Mouse (Mus musculus): ENCODE measurements around the gene Nhsl1.

Nhsl1 gene

DNA sequence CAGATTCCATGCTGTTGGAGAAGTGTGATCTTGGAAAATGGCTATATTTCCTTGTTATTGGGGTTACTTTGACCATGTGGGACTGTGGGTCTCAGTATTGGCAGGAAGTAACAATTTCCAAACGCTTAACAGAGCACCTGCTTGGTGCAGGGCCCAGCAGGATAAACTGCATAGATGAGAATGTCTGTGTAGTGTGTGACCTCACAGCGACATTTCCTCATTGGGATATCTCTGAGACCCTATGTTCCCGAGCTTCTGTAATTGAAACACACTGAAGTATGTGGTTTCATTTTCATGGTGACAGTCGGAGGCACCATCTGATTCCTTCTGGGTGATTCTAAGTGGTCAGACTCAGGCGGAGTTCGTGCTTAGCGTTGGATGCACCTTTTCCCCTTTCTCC is 75.5 kb downstream of the Nhsl1 start:
- DNase-seq (ENCODE audit: extremely low read depth, low read depth, low spot score), result no peak

DNA sequence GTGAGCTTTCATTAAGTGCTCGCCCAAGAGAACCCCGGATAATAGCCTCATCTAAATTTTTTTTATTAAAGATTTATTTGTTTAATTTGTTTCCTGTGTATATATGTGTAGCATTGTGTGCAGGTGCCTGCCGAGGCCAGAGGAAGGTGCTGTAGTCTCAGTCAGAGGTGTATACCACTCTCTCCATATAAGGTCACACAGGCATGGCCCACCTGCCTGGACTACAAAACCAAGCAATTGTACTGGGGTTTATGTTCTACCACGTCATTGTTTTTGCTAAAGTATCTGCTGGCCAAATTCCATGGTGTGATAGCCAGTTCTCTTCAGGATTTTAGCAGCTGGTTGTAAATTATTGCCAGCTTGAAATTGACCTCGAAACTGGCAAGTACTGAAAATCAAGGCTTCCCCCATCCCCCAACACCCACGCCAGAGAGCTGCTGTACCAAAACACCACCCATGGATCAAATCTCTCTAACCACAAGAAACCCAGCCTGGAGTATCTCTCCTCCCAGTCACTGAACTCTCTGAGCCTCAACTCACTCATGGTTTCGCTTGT is 81.4 kb downstream of the Nhsl1 start:
- no peak for DNase-seq (ENCODE audit: extremely low read depth, low read depth, low spot score)

DNA sequence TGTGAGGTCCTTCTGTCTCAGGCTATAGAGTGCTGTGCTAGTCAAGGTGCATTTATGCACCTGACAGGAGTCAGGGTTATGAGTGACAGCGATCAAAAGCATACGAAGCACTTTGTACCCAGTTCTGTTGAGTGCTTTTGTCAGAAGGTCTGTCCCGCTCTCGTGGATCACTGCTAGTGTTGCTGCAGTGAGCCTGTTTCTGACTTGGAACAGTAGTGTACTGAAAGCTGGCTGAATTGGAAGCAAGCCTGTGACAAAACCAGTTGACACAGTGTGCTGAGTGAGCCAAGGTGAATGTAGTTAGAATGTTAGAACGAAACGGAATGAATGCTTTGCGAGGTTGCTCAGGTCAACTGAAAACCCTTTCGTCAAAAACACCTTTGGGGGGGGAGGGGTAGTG is 82.2 kb downstream of the Nhsl1 start:
- DNase-seq (ENCODE audit: extremely low read depth, low read depth, low spot score), result no peak

DNA sequence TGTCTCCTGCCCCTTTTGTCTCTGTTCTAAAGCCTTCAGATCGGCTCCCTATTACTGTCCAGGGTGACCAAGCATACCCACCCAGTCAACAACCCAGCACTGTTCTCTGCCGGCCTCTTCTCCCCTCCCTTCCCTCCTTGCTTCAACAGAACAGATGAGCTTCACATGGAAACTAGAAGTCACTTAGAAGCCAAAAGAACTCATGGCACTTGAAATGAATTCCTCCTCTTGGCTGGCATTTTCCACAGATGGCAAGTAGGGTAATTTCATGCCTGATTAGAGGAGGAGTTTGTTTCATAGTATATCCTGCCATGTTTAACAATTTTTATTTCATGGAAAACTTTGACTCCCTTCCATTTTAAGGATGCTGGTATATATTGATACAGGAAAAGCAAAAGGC is 85.2 kb downstream of the Nhsl1 start:
- no peak for DNase-seq (ENCODE audit: extremely low read depth, low read depth, low spot score)

DNA sequence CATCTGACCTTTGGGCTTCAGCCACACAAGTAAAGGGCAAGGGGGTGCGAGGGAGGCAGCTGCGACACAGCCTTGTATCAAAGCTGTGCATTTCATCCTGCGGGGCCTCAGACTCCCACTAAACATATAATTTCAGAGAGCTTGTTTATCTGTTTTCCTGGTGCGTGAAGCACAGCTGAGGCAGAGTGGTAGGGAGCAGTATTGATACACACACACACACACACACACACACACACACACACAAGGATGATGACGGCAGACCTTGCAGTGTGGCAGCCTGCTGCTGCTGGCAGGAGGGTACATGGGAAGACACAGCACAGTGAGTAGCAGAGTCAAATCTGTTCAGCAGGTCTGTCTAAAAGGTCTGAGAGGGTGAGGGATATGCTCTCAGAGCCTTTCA is 85.9 kb downstream of the Nhsl1 start:
- DNase-seq (ENCODE audit: extremely low read depth, low read depth, low spot score), result no peak

DNA sequence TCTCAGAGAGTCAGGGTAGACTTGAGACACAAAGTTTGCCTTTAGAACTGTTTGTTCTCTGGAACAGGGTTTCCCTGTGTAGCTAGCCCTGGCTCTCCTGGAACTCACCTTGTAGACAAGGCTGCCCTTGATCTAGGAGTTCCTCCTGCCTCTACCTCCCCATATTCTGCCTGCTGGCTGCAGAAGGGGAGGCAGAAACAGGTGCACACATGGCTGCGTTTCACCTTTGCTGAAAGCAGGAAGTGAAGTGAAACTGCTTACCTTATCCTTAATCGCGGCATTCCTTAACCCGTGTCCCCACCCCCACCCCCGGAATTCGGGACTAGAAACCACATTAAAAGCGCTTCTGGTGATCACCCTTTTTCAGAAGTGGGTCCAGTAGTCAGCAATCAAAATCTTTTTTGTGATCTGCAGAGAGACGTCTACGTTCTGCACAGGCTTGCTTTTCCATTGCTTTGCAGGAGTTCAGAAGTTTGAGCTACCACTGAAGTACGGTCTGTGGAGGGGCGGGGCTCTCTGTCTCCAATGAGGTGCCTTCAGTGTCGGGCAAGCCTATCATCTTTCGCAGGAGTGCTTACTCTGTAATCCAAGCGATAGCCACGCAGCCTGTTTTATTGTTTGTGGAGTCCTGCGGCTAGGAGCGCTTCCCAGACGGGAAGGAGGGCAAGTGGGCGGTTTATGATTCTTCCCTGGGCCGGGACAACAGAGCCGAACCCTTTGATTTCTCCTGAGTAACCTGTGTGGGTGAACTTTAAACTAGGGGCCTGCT is 88.5 kb downstream of the Nhsl1 start:
- peak; percentile 64 for DNase-seq (ENCODE audit: extremely low read depth, low read depth, low spot score)

DNA sequence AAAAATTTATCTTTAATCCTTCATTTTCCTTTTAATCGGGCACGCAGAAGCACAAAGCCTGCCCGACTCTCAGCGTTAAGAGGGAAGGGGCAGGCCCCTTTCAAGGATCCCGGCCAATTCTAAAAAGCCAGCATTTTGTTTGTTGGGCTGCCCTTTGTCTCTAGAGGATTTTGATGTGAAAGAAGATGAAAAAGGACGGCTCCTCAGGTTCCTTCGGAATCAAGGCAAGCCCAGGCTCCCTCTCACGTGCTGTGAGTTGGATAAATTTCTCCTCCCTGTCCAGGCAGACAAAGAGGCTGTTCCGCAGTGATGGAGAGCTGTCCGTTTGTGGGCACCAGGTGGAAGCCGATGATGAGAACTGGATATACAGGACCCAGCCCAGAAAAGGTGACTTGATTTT is 89.3 kb downstream of the Nhsl1 start:
- DNase-seq (ENCODE audit: extremely low read depth, low read depth, low spot score), result no peak

DNA sequence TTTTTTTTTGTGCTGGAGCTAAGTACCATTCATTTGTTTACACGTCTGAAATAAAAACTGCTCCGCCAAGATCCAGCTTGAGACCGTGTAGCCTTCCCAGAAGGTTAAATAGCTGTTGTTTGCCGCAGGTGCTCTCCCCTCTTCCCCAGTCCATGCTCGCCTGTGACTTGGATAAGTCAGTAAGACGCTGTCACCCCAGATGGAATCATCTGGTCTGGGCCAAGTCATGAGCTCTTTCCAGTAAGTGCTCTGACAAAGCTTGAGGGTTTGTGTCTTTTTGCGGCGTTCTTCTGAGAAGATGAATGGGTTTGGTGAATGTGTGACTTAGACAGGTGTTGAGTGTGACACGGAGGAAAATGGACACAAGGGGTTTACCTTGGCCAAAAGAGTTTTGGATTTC is 89.8 kb downstream of the Nhsl1 start:
- DNase-seq (ENCODE audit: extremely low read depth, low read depth, low spot score), result no peak

DNA sequence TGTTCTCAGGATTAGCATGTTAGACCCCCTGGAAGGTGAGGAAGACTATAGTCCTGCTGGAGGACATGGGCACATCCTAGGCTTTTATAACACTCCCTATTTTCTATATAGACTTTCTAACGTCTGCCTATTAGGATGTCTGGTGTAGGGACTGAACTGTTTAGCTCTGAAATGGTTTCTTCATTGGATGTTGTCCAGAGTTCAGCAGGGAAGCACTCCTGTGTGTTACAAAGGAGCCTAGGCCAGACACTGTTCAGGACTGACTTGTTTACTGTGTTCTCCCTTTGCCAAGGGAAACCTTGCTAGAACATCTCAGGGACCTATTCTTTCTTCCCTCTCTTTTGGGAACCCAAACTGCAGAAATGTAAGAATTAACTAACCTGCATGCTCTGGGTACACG is 90.3 kb downstream of the Nhsl1 start:
- DNase-seq (ENCODE audit: extremely low read depth, low read depth, low spot score), result no peak

DNA sequence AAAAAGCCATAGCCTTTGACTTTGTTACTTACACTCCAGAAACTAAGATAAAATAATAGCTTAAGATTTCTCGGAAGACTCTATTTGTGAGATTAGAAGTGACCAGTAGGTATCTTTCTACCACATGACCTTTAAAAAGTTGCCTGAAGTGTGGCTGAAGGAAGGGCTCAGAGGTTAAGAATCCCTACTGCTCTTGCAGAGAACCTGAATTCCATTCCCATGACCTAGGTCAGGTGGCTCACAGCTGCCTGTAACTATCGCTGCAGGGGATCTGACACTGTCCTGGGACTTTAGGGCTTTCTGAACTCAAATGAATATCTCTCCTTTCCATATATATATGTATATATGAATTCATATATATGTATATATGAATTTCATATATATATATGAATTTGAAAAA is 92.5 kb downstream of the Nhsl1 start:
- no peak for DNase-seq (ENCODE audit: extremely low read depth, low read depth, low spot score)

DNA sequence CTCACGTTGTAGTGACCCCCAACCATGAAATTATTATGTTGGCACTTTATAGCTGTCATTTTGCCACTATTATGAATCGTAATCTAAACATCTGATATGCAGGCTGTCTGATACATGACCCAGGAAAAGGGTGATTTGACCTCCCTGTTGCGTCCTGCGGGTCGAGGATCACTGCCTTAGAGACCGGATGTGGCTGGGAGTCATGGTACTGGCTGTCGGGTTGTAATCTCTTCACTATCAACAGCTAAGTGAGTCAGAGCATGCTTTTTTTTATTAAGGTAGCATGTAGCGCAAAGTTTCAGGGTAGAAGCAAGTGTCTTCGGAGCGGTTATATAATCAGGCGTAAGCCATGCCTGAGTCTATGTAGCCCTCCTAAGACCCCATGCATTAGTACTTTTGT is 97.2 kb downstream of the Nhsl1 start:
- DNase-seq (ENCODE audit: extremely low read depth, low read depth, low spot score), result no peak

DNA sequence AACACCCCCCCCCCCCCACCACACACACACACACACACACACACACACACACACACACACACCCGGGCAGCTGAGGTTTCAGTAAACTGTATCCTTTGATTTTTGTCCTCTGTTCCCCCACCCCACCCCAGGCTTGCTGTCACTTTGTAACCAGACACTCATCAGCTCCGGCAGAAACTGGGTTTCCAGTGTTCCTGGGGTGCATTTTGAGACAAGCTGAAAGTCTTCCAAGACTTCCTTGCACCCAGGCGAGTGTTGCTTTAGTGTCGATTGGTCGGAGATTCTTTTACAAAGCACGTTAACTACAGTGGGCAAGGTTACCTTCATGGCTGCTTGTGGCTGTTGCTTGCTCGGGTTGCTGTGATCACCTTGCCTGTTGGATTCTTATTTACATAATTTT is 99.4 kb downstream of the Nhsl1 start:
- no peak for DNase-seq (ENCODE audit: extremely low read depth, low read depth, low spot score)

DNA sequence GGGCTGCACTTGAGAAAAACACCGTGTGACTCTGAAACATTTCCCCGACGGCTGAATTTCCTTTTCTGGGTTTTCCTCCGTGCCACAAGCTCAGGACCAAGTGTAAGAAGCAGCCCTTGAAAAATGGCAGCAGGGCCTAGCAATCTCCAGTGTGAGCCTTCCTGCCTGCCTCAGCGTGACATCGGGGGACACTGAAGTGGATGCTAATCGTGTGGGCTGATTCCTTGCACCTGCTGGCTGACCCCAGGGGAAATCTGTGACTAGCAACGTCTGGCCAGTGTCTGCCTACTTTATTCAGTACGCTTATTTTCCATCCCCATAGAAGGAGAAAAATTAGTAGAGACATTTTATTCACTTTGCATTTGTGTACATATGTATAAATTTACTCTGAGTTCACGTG is 100.7 kb downstream of the Nhsl1 start:
- DNase-seq (ENCODE audit: extremely low read depth, low read depth, low spot score), result no peak

DNA sequence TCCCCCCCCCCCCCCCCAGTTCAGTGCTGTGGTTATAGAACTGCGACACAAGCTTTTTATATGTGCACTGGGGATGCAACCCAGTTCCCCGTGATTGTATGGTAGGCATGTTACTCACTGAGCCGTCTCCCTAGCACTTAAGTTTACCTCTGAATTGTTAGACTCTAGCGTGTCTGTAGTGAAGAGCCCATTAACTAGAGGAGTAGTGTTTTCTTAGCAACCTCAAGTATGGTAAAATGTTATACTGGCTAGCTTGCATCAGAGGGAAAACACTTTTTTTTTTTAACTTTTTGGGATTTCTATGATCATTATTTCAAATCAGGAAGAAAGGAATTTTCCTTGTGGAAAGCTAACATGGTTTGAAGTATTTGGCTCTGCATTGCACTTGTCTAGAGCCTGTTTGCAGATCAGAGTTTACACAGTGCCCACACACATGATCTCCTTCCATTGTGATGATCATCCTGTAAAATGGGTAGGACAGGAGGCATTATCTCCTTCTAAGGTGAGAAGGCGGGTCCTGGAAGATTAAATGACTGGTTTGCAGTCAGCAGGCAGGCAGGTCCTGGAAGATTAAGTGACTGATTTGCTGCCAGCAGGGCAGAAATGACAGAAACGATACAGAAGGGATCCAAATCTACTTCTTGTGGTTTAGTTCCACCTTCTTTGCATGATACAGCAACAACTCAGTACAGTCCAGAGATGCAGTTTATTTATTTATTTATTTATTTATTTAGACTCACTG is 101.6 kb downstream of the Nhsl1 start:
- DNase-seq (ENCODE audit: extremely low read depth, low read depth, low spot score), result no peak

DNA sequence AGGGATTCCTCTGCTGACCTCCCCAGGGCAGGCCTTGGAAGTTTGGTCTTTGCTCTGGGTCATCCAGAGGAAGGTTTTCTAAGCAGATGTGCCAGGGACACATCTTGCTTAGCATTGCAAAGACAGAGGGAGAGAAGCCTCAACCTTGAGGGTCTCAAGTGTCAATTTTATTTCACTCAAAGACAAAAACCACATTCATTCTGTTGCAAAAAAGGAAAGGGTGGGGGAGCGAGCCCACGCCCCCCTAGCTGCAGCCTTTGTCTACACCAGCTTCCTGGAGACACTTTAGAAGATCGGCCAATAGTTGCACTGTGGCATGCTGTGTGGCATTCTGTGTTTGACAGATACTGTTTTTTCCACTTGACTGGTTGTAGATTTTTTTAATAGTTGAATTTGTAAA is 104.2 kb downstream of the Nhsl1 start:
- DNase-seq (ENCODE audit: extremely low read depth, low read depth, low spot score), result no peak

DNA sequence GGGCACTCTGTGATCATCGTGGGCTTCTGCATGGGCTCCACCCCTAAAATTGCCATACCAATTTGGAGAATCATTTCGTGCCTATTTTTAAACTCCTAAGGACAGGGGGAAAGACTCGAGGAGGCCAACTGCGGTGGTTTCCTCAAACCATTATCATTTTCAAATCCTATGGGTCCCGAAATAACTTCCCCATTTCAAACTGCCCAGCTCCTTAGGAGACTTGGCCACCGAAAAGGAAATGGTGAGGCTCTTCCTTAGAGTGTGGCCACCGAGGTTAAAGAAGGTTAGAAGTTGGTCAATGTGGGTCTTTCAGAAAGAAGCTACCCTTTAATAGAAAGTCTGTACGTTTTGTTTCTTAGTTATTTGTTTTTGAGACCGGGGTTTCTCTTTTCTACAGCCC is 104.8 kb downstream of the Nhsl1 start:
- no peak for DNase-seq (ENCODE audit: extremely low read depth, low read depth, low spot score)

DNA sequence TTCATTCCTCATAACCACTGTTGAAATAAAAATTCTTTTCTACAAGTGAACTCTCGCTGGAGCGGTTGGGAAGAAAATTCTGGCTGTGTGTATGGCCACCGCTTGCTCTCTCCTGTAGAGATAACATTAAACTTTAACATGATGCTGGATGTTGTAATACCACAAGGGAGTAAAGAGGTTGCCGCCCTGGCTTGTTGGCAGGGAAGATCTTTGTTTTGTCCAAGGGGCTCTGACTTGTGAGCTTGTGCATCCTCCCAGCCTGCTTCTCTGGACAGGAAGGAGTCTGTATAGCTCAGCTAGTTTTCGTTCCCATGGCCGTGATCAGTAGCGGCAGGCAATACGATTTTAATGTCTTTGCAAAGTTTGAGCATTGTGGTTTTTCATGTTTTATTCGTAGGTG is 109.1 kb downstream of the Nhsl1 start:
- DNase-seq (ENCODE audit: extremely low read depth, low read depth, low spot score), result no peak

DNA sequence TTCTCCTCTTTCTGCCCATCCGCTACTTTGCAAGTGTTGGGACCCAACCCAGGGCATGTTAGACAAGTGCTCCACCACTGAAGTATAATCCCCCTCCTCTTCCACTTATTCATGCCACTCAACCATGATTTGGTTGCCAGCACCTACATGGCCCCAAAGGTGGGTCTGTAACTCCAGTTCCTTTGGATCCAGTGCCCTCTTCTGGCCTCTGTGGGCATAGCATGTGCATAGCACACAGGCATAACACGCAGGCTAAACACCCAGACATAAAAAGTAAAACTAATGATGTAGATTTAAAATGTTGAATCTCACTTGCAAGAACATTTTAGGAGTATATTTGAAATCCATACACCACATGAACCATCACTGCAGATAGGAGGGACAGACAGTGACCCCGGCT is 110.7 kb downstream of the Nhsl1 start:
- DNase-seq (ENCODE audit: extremely low read depth, low read depth, low spot score), result no peak

DNA sequence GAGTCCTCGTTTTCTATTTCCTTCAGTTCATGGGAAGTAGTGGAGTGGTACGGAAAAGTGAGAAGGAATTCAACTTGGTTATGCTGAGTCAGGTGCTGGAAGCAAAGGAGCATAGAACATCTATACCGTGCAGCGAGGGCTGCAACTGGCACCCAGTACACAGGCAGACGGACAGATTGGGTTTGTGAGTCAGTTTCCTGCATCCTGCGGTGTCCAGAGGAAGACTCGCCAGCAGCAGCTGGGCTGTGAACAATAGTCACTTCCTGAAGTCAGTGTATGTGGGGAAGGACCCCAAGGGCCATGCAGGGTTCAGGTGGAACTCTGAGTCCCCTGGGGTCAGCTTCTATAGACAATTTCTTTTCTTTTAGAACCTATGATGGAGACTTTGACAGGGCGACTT is 111.4 kb downstream of the Nhsl1 start:
- no peak for DNase-seq (ENCODE audit: extremely low read depth, low read depth, low spot score)

DNA sequence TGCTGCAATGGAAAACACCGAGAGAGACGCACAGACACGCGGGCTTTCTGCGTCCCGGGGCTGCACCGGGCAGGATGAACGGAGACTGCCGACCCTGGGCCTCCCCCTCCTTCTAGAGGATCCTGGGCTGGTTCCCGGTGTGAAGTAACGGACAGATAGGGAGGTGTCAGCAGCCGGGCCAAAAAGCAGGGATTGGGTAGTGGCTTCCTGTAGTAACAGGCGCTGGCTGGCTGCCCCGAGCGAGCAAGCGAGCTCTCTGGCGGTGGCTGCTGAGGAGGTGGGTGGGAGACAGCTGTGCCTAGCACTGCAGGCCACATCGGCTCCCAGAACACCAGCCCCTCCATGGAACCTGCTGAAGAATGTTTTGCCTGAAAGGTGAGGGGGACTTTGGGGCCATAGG is 112.2 kb downstream of the Nhsl1 start:
- peak; percentile 26 for DNase-seq (ENCODE audit: extremely low read depth, low read depth, low spot score)

DNA sequence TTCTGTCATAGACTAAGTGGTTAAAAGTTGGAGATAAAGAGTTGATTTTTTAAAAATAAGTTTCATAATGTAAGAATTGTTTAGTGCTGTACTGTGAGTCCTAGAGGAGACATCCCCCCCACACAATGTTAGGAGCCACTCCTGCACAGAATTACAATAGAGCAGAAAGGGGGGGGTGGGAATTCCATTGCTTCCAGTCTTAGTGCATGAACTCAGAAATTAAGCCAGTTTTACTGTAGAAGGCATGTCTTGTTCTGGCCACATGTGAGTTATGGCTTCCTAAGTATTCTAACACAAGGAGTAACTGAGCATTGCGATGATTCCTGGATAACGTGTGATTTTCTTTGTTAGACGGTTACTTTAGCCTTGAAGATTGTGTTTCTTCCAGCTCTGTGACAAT is 112.8 kb downstream of the Nhsl1 start:
- DNase-seq (ENCODE audit: extremely low read depth, low read depth, low spot score), result no peak

DNA sequence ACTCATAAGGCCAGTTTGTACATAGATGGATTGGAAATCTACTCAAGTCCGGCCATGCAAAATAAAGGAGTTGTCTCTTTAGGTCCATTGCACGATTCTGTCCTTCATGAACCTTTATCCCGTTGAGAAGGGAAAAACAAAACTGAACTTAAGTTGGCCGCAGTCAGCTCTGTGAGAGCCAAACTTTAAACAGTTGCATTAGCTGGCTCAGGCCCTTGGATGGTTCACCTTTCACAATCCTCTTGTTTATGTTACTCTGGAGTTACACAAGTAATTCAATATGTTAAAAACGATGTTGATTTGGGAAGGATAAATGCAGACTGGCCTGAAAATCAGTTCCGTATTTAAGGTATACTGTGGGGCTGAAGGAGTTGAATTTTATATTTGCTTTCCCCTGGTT is 116.7 kb downstream of the Nhsl1 start:
- DNase-seq (ENCODE audit: extremely low read depth, low read depth, low spot score), result peak; percentile 64

Data from fat pad, adult 2 months (tissue).